Mouse (Mus musculus) G1E-ER4 (cell line): Measurements from ENCODE around the gene Pla2g6. TPM values are rescaled to one million over a fixed set of nuclear protein-coding genes. Genes with fewer than 3 reads are reported as not detected.
A peak's percentile ranks its signal among the peaks of the same experiment; 100 is the strongest.

Source experiments
- GATA1 ChIP-seq: IDR thresholded peaks from one replicate; pipeline ENCODE4 v1.8.0; 2012; ENCODE audit warnings: low read length, inconsistent platforms
- polyA plus RNA-seq: library from polyadenylated mRNA; stranded (reverse); fragments of >175 nt; gene quantifications from 2 replicates; pipeline ENCODE4 v1.2.3, GENCODE M21; 2012

Gene Pla2g6
- polyA plus RNA-seq, 1 experiment = 25.1 TPM

DNA sequence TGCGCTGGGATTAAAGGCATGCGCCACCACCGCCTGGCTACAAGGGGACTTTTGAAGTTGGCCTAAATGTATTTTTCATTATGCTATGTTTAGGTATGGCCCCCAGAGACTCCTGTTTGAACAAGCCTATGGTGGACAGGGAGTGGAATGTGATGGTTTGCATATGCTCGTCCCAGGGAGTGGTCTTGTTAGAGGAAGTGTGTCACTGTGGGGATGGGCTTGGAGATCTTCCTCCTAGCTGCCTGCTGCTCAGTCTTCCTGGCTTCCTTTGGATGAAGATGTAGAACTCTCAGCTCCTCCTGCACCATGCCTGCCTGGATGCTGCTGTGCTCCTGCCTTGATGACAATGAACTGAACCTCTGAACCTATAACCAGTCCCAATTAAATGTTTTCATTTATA is 2.3 kb upstream of the Pla2g6 start:
- TF ChIP-seq GATA1 = no peak

DNA sequence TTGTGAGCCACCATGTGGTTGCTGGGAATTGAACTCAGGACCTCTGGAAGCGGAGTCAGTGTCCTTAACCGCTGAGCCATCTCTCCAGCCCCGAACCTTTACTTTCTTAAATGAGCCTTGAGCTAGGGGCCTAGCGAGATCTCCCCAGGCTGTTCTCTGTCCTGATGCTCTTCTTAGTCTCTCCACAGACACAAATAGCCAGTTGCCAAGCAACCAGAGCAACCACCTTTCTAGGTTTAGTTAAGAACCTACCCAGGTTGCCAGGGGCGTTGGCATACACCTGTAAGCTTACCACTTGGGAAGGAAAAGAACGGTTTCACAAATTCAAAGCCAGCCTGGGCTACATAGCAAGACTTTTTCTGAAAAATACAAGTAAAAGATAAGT is 1.8 kb upstream of the Pla2g6 start:
- no peak for TF ChIP-seq GATA1

DNA sequence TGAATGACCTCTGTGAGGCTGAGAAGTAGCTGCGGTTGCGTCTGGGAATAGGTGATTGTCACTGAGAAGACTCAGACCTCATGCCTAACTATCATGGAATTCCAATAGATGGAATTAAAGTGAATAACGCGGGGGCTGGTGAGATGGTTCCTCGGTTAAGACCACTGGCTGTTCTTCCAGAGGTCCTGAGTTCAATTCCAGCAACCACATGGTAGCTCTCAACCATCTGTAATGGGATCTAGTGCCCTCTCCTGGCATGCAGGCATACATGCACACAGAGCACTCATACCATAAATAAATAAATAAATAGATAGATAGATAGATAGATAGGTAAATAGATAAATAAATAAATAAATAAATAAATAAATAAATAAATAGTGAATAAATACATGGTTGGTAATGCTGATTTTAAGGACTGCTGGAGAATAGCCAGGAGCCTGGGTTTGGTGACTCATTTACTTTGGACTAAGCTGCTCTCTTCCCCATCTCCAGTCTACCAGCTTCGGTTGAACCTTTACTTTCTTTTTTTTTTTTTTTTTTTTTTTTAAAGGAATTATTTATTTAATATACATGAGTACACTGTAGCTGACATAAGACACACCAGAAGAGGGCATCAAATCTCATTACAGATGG is 1.3 kb upstream of the Pla2g6 start:
- no peak for TF ChIP-seq GATA1

DNA sequence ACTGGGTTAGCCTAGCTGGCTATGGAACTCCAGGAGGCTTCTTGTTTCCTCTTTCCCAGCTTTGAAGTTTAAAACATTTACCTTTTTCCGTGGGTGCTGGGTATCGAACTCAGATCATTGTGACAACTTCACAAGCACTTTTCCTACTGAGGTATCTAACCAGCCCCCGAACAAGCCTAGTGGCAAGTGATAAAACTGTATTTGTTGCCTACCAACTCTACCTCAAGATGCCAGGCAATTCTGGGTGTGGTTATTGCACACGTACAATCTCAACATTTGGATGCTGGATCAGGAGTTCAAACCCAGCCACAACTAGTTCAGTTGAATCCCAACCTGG is 717 bp upstream of the Pla2g6 start:
- TF ChIP-seq GATA1 = no peak

DNA sequence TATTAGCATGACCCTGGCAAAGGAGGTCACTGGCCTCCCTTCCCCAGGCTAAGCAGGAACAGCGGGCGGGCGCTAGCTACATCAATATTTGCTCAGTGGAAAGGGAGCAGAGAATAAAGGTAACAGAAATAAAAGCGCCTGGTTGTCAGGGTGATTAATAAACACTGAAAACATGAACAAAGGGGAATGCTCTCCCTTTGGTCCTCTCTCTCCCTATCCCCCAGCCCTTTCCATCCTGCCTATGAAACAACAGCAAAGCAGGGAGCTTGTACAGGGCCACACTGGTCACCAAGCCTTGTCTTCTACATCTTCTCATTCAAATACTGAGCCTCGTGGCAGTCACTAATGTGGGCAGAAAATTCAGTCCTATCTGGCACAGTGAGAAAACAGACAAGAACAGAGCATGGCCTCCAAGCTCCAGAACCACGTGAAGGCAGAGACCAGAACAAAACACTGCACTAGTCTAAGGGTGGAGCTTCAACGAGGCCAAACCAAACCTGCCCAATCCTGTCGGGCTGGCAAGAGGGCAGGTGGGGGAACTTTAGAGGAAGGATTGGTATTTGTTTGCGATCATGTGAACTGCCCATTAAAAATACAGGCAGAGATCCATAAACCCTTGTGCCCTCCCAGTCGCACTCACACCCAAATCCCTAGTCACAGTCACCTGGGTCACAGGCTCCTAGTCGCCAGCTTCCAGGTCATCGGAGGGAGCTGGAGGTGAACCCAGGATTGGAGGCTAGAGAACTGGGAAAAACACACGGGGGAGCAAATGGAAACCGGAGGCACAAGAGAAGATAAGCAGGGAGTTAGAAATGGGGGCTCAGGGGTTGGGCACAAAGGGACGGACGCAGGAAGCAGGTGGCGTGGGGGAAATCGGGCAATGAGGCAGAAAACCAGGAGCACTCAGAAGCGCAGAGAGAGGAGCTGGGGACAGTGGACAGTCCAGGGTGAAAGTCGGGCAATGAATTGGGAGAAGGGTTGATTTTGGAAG is 924 bp downstream of the Pla2g6 start:
- no peak for TF ChIP-seq GATA1

DNA sequence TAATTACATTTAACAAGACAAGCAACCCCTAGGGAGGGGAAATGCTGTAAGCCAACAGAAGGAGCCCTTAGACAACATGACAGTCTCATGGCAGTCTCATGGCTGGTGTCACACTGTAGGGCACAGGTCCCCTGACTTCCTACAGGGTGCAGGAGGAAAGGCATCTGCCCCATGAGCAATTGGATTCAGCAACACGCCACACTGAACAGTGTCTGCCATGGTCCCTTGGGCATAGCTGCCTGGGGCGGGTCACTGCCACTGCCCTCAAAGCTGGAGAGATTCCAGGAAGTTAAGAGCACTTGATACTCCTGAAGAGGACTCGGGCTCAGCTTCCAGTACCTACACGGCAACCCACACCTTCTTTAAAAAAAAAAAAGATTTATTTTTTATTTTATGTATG is 1.9 kb downstream of the Pla2g6 start:
- no peak for TF ChIP-seq GATA1

DNA sequence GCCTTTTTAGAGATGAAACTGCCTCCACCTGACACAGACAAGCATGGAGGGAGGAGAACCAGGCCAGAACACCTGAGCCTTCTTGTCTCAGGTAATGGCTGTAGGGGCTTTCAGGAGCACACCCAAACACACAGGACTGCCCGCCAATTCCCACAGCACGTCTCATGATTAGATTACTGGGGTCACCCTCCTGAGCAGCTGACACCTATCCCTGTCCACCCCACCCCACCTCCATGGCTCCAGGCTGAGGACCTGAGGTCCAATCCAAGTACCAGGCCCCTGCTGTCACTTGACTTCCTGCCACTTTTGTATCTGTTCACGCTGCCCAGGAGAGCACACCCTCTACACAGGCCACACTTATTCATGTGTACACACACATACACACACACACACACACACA is 2.4 kb downstream of the Pla2g6 start:
- TF ChIP-seq GATA1 = no peak

DNA sequence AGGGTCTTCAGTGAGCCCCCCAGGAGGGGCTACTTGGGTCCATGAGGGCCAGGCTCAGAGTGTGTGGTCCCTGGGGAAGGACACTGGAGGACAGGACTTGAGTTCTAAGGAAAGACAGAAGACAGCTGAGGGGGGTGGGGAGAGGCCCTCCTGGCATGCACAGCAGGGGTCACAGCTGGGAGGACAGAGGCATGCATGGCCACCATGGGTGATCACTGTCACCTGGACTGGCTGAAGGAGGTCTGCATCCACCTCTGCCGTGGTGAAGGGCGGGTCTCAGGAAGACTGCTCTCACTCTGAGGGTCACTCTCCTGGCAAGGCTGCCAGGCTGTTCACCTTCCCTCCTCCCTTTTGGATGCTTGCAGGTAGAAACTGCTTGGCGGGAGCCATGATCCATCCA is 3.8 kb downstream of the Pla2g6 start:
- no peak for TF ChIP-seq GATA1

DNA sequence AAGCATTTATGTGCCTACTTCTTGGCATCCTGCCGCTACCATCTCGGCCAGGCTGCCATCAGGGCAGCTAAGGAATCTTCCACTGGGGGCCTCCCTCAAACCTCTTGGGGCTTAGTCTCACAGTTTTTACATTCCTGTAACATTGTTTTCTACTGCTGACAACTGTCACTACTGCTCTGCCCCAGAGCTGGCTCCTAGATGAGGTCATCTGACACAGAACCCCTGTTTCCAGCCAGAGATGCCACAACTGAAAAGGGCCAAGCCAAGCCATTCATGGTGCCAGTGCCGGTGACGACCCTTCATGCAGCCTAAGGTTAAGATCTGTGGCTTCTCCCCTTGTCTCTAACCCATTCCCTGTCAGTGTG is 4.4 kb downstream of the Pla2g6 start:
- TF ChIP-seq GATA1 = no peak

DNA sequence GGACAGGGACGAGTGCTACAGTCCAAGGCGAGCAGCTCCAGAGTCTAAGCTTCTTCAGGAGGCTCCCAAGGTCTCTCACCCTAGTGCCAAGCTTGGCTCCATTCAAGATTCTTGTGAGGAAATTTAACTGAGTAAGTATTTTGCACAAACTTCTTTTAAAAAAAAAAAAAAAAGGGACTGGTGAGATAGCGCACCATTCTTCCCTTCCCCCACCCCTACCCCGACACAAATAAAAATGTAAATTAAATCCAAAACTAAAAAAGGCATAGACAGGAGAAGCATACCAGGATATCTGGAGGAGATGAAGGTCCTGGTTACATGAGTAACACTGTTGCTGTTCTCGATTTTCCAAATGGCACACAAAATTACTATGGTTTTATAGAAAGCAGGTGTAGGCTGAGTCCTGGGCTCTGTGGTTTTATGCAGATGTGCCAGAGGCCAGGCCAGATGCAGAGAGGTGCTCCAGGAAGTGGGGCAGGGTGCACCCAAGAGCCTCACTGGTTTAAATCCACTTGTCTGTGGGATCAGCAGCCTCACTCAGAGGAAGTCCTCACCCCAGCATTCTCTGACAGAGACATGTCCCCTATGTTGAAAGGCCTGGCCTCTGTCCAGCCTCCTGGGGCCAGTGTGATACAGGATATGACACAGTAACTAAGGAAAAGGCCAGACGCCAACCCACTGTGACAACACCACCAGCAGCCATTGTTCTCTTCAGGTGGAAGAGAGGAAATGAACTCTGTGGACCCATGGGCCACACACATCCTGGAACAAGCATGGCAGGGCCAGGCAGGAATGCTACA is 5.0 kb downstream of the Pla2g6 start:
- TF ChIP-seq GATA1 = no peak

DNA sequence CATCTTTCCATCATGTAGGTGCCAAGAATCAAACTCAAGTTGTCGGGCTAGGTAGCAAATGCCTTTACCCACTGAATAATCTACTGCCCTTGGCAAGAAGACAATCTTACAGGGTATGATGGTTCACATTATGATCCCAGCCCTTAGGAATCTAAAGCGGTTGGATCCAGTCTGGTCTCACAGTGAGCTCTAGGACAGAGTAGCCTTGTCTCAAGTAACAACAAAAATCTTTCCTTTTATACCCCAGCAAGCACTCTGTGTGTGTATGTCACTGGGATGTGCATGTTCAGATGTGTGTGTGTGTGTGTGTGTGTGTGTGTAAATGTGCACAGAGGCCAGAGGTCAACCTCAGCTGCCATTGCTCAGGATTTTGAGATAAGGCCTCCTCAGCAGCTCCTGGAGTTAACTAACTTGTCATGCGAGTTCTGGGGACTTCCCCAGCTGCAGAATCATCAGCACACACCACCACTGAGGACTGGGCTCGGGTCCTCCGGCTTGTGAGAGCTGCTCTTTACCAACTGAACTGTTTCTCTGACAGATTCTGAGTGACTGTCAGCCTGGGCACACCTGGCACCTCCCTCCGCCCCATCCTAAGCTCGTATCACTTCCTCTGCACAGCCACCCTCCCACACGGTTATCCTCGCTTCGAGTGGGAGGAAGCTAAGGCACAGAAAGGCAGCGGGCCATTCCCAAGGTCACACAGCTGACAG is 5.8 kb downstream of the Pla2g6 start:
- no peak for TF ChIP-seq GATA1

DNA sequence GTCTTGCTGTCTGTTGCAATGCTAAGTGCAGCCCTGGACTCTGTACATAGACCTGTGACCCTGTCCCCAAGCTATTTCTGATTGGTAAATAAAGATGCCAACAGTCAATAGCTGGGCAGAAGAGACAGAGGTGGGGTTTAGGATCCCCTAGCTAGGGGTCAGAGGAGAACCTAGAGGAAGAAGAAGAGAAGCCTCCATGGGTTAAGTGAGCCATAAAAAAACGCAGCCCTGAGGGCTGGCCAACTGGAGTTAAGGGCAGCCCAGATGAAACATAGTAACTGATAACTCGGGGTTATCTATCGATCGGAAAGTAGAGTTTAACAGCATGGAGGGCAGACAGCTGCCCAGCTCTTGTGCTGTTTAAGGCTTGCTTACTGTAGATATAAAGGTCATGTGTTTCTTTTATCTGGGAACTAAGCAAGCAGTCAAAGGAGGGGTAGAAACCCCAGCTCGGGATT is 6.4 kb downstream of the Pla2g6 start:
- peak; percentile 81 for TF ChIP-seq GATA1

DNA sequence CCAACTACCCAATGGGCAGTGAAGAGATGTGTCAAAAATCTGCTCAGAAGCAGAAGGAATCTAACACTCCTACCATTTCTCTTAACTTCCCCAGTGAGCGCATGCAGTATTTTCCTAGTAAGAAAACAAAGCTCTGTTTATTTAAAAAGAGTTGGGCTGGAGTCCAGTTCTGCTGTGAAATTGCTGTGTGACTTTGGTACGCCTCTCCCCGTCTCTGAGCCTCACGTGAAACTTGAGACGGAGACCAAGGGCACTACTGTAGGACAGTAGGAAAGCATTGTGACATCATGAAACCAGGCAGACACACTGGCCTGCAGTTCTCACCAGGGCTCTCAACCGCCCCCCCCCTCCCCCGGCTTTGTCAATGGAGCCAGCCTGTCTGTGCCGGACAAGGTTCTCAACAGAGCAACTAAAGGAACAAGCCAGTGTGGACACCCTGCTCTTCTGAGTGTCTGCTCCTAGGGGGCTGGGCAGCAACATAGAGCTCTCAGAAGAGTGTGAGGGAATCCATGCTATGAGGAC is 14.3 kb downstream of the Pla2g6 start:
- TF ChIP-seq GATA1 = no peak

DNA sequence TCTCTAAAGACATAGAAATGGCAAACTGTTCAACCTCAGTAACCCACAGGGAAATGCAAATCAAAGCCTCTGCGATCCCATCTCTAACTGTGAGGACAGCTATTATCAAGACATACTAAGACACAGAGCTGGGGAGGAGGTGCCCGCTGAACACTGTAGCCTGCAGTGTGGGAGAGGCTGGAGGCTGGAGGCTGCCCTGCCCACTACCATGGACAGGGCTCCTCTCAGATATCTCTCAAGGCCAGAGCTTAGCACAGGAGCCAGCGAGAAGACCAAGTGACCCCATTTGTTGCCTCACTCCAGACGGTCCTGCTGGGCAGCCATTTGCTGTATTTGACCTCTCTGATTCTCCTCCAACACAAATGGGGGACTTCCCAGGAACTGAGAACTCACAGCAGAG is 20.3 kb downstream of the Pla2g6 start:
- no peak for TF ChIP-seq GATA1

DNA sequence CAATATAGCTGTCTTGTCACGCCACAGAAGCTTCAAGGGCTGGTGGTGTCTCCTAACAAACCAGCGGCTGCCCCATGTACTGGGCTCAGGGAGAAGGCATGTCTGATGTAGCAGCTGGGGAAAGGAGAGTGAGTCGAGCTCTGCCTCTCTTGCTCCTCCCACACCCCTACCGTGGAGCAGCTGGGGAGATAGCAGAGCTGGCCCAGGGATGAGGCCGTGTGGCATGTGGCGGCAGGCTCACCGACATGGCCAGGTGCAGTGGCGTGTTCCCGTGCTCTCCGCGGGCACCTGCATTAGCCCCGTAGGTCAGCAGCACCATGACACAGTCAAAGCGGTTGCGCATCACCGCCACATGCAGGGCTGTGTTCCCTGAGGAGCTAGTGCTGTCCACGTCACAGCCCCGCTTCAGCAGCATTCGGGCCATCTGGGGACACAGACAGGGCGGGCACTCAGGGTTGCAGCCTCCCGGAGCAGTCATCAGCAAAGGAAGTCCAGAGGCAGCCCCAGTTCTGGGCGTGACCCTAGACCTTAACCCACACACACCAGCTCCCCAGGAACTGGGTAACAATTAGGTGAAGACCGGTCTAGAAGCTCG is 22.1 kb downstream of the Pla2g6 start:
- TF ChIP-seq GATA1 = no peak
